Mouse (Mus musculus): Measurements from ENCODE around the gene Arsb. TPM values are rescaled to one million over a fixed set of nuclear protein-coding genes. Genes with fewer than 3 reads are reported as not detected.
"Not testable (repeated sequence)": the region's sequence is repeated elsewhere in the genome, so short reads cannot be mapped to it uniquely, and the experiment has no call there.

The Arsb gene
- total RNA-seq, 2 experiments from 2014 or later: 39.7 to 41.9 TPM

- no peak for DNase-seq (ENCODE audit: low spot score in 2 of 2)
Measured at GRCm38 (mm10) chr13:93976897-93977530, 205.6 kb downstream of the Arsb start.

DNA sequence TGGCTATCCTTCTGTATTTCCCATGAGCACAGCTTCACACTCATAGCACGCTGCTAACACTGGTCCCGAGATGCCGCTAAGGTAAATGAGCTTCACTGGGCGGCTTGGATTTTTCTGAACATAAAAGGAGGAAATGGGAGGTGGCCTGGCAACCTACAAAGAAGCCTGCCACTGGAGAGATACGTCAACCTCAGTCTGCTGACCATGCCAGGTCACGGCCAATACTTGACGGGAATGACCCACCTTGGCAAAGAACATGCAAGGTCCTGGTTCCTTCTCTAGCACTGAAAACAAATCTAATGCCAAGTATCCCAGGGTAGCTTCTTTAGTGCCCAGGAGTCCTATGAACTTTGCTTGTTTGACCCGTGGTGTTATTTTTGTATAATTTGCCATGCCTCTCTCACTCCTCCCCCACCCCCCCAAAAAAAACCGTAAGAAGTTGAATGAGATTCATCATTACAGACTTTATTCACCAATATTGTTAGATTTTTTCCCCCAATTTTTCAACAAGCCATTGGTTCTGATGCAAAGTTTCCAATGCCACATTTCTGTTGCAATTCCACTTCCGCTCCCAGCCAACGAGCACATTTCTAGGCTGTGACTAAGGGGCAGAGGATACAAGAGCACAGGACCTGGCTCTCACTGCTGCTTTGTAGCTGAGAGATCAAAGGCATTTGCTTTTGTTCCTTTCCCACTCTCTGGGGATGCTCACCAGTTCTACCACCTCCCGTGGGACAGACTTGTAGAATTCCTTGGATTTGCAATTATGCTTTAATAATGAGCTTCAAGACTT lies 207.5 kb downstream of the Arsb start:
- no peak for DNase-seq (ENCODE audit: low spot score in 2 of 2)

DNA sequence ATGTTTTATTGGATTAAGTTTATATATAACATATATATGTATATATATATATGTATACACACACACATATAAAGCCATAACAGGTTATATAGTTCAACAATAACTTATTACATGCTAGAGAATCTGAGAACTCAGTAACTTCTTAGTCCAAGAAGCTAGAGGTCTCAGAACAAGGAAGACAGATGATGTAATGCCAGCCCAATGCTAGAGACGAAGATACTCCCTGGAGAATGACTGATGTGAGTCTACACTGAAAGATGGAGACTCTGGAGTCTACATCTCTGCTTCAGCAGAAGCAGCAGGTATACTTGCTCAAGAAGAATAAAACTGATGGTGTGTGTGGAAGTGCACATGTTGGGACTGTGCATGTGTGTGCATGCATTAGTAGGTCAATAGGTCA lies 208.3 kb downstream of the Arsb start:
- DNase-seq (ENCODE audit: low spot score in 2 of 2): no peak

DNA sequence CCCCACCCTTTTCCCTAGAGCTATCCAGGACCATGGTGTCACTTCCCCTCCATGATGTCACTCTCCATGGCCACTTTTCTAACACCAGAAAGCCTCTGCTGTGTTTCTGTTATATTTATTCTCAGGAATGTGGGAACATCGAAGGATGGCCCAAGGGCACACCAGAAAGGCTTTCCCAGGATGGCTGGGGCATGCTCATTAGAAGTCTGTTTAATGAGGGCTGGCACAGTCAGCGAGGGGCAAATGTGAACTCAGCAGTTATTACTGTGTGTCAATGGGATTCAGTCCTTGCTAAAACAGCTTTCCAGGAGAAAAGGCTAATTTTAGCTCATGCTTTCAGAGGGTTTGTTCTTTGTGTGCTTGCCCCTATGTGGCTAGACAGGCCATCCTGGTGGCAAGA lies 213.1 kb downstream of the Arsb start:
- no peak for DNase-seq (ENCODE audit: low spot score in 2 of 2)

- no peak for DNase-seq (ENCODE audit: low spot score in 2 of 2)
Measured at GRCm38 (mm10) chr13:93985181-93985580, 213.8 kb downstream of the Arsb start.

DNA sequence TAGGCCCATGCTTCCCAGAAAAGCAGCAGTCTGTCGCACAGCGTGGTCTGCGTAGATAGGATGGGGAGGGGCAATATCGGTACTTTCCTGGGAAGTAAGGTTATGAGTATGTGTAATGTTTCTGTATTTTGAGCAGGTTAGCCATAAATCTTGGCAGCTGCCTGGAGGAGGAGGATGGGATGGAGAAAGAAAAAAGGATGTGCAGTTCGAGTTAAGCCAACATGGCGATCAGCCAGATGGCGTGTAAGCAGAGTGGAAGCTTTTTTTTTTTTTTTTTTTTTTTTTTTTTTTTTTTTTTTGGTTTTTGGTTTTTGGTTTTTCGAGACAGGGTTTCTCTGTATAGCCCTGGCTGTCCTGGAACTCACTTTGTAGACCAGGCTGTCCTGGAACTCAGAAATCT lies 214.3 kb downstream of the Arsb start:
- not testable (repeated sequence) for DNase-seq (ENCODE audit: low spot score in 2 of 2)

DNA sequence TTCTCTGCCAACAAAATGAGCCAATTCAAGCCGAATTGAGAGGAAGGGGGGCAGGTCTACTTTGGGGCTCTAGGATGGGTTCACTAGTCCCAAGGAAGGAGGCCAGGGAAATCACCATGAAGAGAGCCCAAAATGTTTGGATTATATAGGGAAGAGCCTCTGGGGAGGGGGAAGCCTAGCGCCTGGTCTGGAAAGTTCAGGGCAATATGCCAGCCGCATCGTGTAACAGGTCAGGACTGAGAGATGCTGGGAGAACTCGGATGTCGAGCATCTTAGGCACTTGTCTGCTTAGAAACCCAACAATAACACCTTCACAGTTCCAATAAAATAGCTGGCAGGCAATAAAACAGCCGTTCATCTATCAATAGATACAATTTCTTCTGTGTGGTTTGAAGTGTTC lies 216.2 kb downstream of the Arsb start:
- no peak for DNase-seq (ENCODE audit: low spot score in 2 of 2)

- no peak for DNase-seq (ENCODE audit: low spot score in 2 of 2)
Measured at GRCm38 (mm10) chr13:93989208-93989607, 217.8 kb downstream of the Arsb start.

GRCm38 (mm10) chr13:93989736-93990611 lies 218.5 kb downstream of the Arsb start:
- no peak for DNase-seq (ENCODE audit: low spot score in 2 of 2)

DNA sequence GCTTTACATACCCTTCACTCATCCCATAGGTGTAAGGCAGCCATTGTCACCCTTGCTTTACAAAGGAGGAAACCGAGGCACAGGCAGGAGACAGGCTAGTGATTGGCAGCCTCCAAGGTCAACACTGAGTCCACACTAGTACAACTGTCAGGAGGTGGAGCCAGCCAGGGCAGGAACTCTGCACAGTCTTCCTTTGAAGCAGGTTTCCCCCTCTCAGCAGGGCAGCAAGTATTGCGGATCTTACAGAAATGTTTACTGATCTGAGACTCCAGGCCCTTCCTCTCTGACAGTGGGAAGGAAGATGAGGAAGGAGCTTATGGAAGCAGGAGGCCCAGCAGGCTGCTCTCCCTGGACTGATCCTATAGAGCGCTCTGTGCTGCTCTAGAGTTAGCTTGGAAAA lies 219.4 kb downstream of the Arsb start:
- DNase-seq (ENCODE audit: low spot score in 2 of 2): no peak

DNA sequence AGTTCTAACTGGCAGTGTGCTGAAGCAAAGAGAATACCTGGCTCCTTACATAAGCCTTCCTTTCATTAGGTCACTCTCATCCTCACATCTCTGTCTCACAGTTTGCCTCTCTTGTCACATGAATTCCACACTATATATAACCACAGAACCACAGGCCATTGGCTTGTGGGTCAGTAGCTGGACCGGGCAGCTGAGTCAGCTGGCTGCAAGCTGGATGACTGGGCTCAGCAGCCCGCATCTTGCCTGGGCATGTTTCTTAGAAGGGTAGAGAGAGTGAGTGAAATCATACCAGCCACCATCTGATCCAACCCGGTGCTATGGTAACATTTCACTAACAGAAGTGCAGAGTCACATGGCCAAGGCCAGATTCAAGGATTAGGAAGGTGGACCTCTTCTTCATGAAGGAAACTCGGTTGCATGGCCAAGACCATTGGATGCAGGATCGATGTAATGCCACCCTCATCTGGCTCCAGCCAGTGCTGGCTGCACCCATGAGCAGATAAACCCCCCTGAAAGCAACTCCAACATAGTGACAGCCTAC lies 221.0 kb downstream of the Arsb start:
- no peak for DNase-seq (ENCODE audit: low spot score in 2 of 2)

Small RNAs within 50 kb of the gene (microRNA-seq; reads per million reads assigned to microRNA genes)
- gene Gm25534: not detected
- gene Mir5624: not detected

Other genes starting within 250 kb of the Arsb start
- 10 to 100 TPM in 1 of 2 experiments, 1 to 10 TPM in 1; 4.3 to 96.0 TPM for gene Bhmt, start 133.7 kb upstream of the Arsb start, total RNA-seq (2021)
- 10 to 100 TPM in 1 of 2 experiments, 1 to 10 TPM in 1; 3.4 to 11.9 TPM for gene Bhmt2, start 97.3 kb upstream of the Arsb start, total RNA-seq (2021)
- gene Dmgdh, start 97.2 kb upstream of the Arsb start, total RNA-seq (2021): 10 to 100 TPM in 1 of 2 experiments, 1 to 10 TPM in 1; 2.2 to 14.3 TPM